In the genomic region with DNA sequence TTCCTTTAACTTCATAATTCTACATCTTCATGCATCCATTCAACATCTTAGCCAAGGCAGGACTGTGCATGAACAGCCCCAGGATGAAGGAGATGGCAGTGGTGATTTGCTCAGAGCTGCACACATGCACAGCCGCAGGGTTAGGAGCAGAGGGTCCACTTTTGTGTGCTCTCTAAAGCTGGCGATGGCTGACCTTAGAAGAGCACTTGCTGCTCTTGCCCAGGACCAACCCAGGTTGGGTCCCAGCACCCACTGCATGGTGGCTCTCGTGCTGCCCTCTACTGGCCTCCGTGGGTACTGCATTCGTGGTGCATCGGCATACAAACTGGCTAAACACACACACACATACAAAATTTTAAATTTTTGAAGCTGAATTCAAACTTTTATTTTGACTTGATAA, we compare ENCODE assay signal across 7 mouse cellular contexts.
DNase-seq lines count a peak whose midpoint lies in the region; ATAC-seq and TF ChIP-seq lines count a peak whose summit lies in the region.

No protein-coding gene starts in this region.

- peak; percentile 38 for DNase-seq in G1E (ENCODE audit: low spot score)
- peak; percentile 16 for DNase-seq in adrenal gland, adult 8-10 months
- peak; percentile 71 for DNase-seq in embryo, embryonic 9.5 days (ENCODE audit: extremely low spot score)
- peak; percentile 89 for DNase-seq in heart, postnatal 4 days
- DNase-seq in left cerebral cortex, postnatal 10 days (ENCODE audit: extremely low spot score in 1 of 2, low spot score in 2 of 2), result peak; percentile 46 to 80
- peak; percentile 78 to 87 for DNase-seq in spleen, postnatal 10 days (ENCODE audit: low spot score in 2 of 2)

- H3K4me1 ChIP-seq in G1E (ENCODE audit: insufficient read depth, low read depth, low read length), result no peaks in the 10 kb centered on the region

- TF ChIP-seq CTCF in G1E (IDR thresholded peaks at IDR 0.05; ENCODE audit: low read depth, low read length), result peak; percentile 95

- peaks cover 4% of the 10 kb centered on the region; the same call in 1 of the 2 replicates for H3K27me3 ChIP-seq in G1E (ENCODE audit: insufficient read depth, low read length)

- intact Hi-C loops in left cerebral cortex, postnatal 10 days (cut with DNase I), result loop anchor here (10.0 kb wide), 2 partner anchors 243 to 323 kb away; no protein-coding TSS in a partner anchor

- H3K36me3 ChIP-seq in G1E (replicated peaks), result peaks cover 51% of the 10 kb centered on the region

- H3K9me3 ChIP-seq in G1E (replicated peaks), result no peaks in the 10 kb centered on the region

- no peak for ATAC-seq in G1E (ENCODE audit: extremely low read depth, insufficient number of reproducible peaks, low FRiP score, poor library complexity, severe bottlenecking)
- peak; percentile 44; the same call in 1 of the 2 replicates for ATAC-seq in megakaryocyte-erythroid progenitor cell, adult 5-6 weeks (replicated peaks; ENCODE audit: low FRiP score, low TSS enrichment, poor library complexity, severe bottlenecking)

- H3K4me3 ChIP-seq in G1E (ENCODE audit: low read depth, low read length), result no peak overlapping the region

Comparison
In these comparisons a context has a peak if more than half of its experiments do, and no peak if none do; other contexts are left out.
1. DNase-seq: peak in every context shown above with its lines; median percentile 89 in heart, postnatal 4 days; 82 in spleen, postnatal 10 days; 71 in embryo, embryonic 9.5 days; 63 in left cerebral cortex, postnatal 10 days; 38 in G1E; 16 in adrenal gland, adult 8-10 months.